Mouse (Mus musculus) forebrain, embryonic 16.5 days (tissue): ENCODE measurements at regions not wholly inside any gene's neighbourhood (a gene's known extent, or its start where the extent isn't known, plus 50 kb on each side); places are given as distances from the start of the nearest gene placed in this dataset.
"Not testable (repeated sequence)": the region's sequence is repeated elsewhere in the genome, so short reads cannot be mapped to it uniquely, and the experiment has no call there.

Source experiments
- ATAC-seq: fragments of 200-750 bp; cut with Nextera tagmentation; 2 replicates; pipeline ENCODE4 v1.8.0; 2017; ENCODE audit warnings: mild to moderate bottlenecking, moderate library complexity
- H3K27ac ChIP-seq: fragments of 300-500 bp; sonication (generic); 2 replicates; pipeline ENCODE4 v1.5.1; 2014; ENCODE audit warnings: low read length, control low read depth
- H3K27me3 ChIP-seq: fragments of 300-500 bp; sonication (generic); replicated peaks from 2 replicates; pipeline ENCODE4 v1.6.1; 2014; ENCODE audit warnings: low read length; ENCODE audit not compliant: control insufficient read depth, insufficient read depth
- H3K36me3 ChIP-seq: fragments of 300-500 bp; sonication (generic); 2 replicates; pipeline ENCODE4 v1.6.1; 2014; ENCODE audit not compliant: control insufficient read depth, insufficient read depth
- H3K4me1 ChIP-seq: fragments of 300-500 bp; sonication (generic); replicated peaks from 2 replicates; pipeline ENCODE4 v1.6.1; 2014; ENCODE audit warnings: low read length; ENCODE audit not compliant: control insufficient read depth, insufficient read depth
- H3K4me2 ChIP-seq: fragments of 300-500 bp; sonication (generic); 2 replicates; pipeline ENCODE4 v1.6.1; 2014; ENCODE audit warnings: mild to moderate bottlenecking, low read length, control low read depth
- H3K4me3 ChIP-seq: fragments of 300-500 bp; sonication (generic); replicated peaks from 2 replicates; pipeline ENCODE4 v1.5.1; 2014; ENCODE audit warnings: mild to moderate bottlenecking, low read length, control low read depth
- H3K9ac ChIP-seq: fragments of 300-500 bp; sonication (generic); replicated peaks from 2 replicates; pipeline ENCODE4 v1.6.1; 2014; ENCODE audit warnings: low read depth, low read length, control low read depth
- H3K9me3 ChIP-seq: fragments of 300-500 bp; sonication (generic); 2 replicates; pipeline ENCODE4 v1.6.1; 2016; ENCODE audit warnings: low read length; ENCODE audit not compliant: control insufficient read depth
- WGBS: fragments of 180-500 bp; shearing (Covaris S2); extraction: QIAGEN DNeasy Blood & Tissue Kit; methylation state at CpG from one replicate; pipeline ENCODE4 v1.1.7; 2014; 5-methylcytosine and 5-hydroxymethylcytosine counted together

GRCm38 (mm10) chr13:25609241-25609640 is 338.9 kb upstream of the Nrsn1 start:
- Histone ChIP-seq H3K4me2 (no peak overlapping the region), H3K27ac (no peak overlapping the region), H3K36me3 (no peaks in the 10 kb centered on the region), H3K9me3 (no peaks in the 10 kb centered on the region), H3K4me1 (no peaks in the 10 kb centered on the region), H3K27me3 (no peaks in the 10 kb centered on the region), H3K4me3 (no peak overlapping the region), H3K9ac (no peak overlapping the region)
- ATAC-seq = no peak
- WGBS = 89% methylated on average over 1 of the region's 1 CpGs

- not testable (repeated sequence) for ATAC-seq, H3K27ac ChIP-seq, H3K4me1 ChIP-seq, H3K4me3 ChIP-seq, H3K27me3 ChIP-seq, H3K9me3 ChIP-seq, H3K4me2 ChIP-seq, H3K36me3 ChIP-seq, H3K9ac ChIP-seq
These were observed 331.0 kb upstream of the Nrsn1 start for GRCm38 (mm10) chr13:25601351-25601750.

GRCm38 (mm10) chr13:25594629-25595028 is 324.3 kb upstream of the Nrsn1 start:
- H3K4me2 ChIP-seq = no peak overlapping the region
- H3K27me3 ChIP-seq = no peaks in the 10 kb centered on the region
- no peak overlapping the region for H3K27ac ChIP-seq
- no peaks in the 10 kb centered on the region for H3K36me3 ChIP-seq
- no peaks in the 10 kb centered on the region for H3K9me3 ChIP-seq
- no peaks in the 10 kb centered on the region for H3K4me1 ChIP-seq
- no peak overlapping the region for H3K9ac ChIP-seq
- WGBS = 83% methylated on average over 3 of the region's 3 CpGs
- no peak overlapping the region for H3K4me3 ChIP-seq
- ATAC-seq = no peak

- H3K9me3 ChIP-seq = no peaks in the 10 kb centered on the region
- peak; percentile 47; the same call in 1 of the 2 replicates for ATAC-seq
- H3K4me2 ChIP-seq = no peak overlapping the region
- no peaks in the 10 kb centered on the region for H3K36me3 ChIP-seq
- no peak overlapping the region for H3K4me3 ChIP-seq
- no peaks in the 10 kb centered on the region for H3K27me3 ChIP-seq
- no peak overlapping the region for H3K27ac ChIP-seq
- 56% methylated on average over 5 of the region's 5 CpGs for WGBS
- no peaks in the 10 kb centered on the region for H3K4me1 ChIP-seq
- H3K9ac ChIP-seq = no peak overlapping the region
These were observed 300.3 kb upstream of the Nrsn1 start for GRCm38 (mm10) chr13:25570641-25571040.

- Histone ChIP-seq H3K9ac (no peak overlapping the region), H3K27ac (no peak overlapping the region), H3K36me3 (no peaks in the 10 kb centered on the region), H3K4me2 (no peak overlapping the region), H3K4me1 (no peaks in the 10 kb centered on the region), H3K4me3 (no peak overlapping the region), H3K9me3 (no peaks in the 10 kb centered on the region), H3K27me3 (no peaks in the 10 kb centered on the region)
- ATAC-seq = peak; percentile 52
- 0% methylated on average over 2 of the region's 2 CpGs for WGBS
These were observed 292.4 kb upstream of the Nrsn1 start for GRCm38 (mm10) chr13:25562746-25563145.

GRCm38 (mm10) chr13:25560339-25560738 is 290.0 kb upstream of the Nrsn1 start:
- Histone ChIP-seq H3K36me3 (no peaks in the 10 kb centered on the region), H3K4me3 (no peak overlapping the region), H3K4me2 (no peak overlapping the region), H3K27ac (no peak overlapping the region), H3K4me1 (no peaks in the 10 kb centered on the region), H3K9ac (no peak overlapping the region), H3K27me3 (no peaks in the 10 kb centered on the region), H3K9me3 (no peaks in the 10 kb centered on the region)
- WGBS = 61% methylated on average over 2 of the region's 2 CpGs
- no peak for ATAC-seq

GRCm38 (mm10) chr13:25554962-25555361 is 284.7 kb upstream of the Nrsn1 start:
- no peaks in the 10 kb centered on the region for H3K9me3 ChIP-seq
- H3K4me3 ChIP-seq = no peak overlapping the region
- 57% methylated on average over 6 of the region's 6 CpGs for WGBS
- H3K9ac ChIP-seq = no peak overlapping the region
- no peak overlapping the region for H3K27ac ChIP-seq
- no peaks in the 10 kb centered on the region for H3K4me1 ChIP-seq
- H3K36me3 ChIP-seq = no peaks in the 10 kb centered on the region
- H3K27me3 ChIP-seq = no peaks in the 10 kb centered on the region
- H3K4me2 ChIP-seq = no peak overlapping the region
- ATAC-seq = no peak

- Histone ChIP-seq H3K9me3 (no peaks in the 10 kb centered on the region), H3K27ac (no peak overlapping the region), H3K4me2 (no peak overlapping the region), H3K36me3 (no peaks in the 10 kb centered on the region), H3K4me3 (no peak overlapping the region), H3K4me1 (no peaks in the 10 kb centered on the region), H3K9ac (no peak overlapping the region), H3K27me3 (no peaks in the 10 kb centered on the region)
- ATAC-seq = no peak
- 91% methylated on average over 9 of the region's 9 CpGs for WGBS
These were observed 278.2 kb upstream of the Nrsn1 start for GRCm38 (mm10) chr13:25548551-25548950.

GRCm38 (mm10) chr13:25547150-25548145 is 277.1 kb upstream of the Nrsn1 start:
- Histone ChIP-seq H3K36me3 (no peaks in the 10 kb centered on the region), H3K4me2 (no peak overlapping the region), H3K4me1 (no peaks in the 10 kb centered on the region), H3K27ac (no peak overlapping the region; the same call in 1 of the 2 replicates), H3K4me3 (no peak overlapping the region), H3K27me3 (no peaks in the 10 kb centered on the region), H3K9ac (no peak overlapping the region), H3K9me3 (no peaks in the 10 kb centered on the region)
- WGBS = 51% methylated on average over 12 of the region's 12 CpGs
- peak; percentile 78 for ATAC-seq
